Mouse (Mus musculus): ENCODE results near the gene Rarg.

Rarg gene

GRCm38 (mm10) chr15:102202971-102203834 is 54.1 kb downstream of the Rarg start, which contains the start of gene Zfp740:
TSS of gene Zfp740 (plus strand) at chr15:102203249.
- DNase-seq, result peak; percentile 96 to 99

- DNase-seq, result no peak
Measured at GRCm38 (mm10) chr15:102198841-102199240, 58.5 kb downstream of the Rarg start.

GRCm38 (mm10) chr15:102195373-102195772 is 61.9 kb downstream of the Rarg start:
- no peak for DNase-seq

GRCm38 (mm10) chr15:102194439-102194838 is 62.9 kb downstream of the Rarg start:
- DNase-seq, result no peak

GRCm38 (mm10) chr15:102193652-102194051 is 63.7 kb downstream of the Rarg start:
- DNase-seq, result no peak

GRCm38 (mm10) chr15:102192820-102193386 is 64.4 kb downstream of the Rarg start:
- DNase-seq, result no peak

- no peak for DNase-seq
Measured at GRCm38 (mm10) chr15:102192271-102192812, 65.0 kb downstream of the Rarg start.

GRCm38 (mm10) chr15:102191699-102192098 is 65.6 kb downstream of the Rarg start:
- DNase-seq, result no peak

GRCm38 (mm10) chr15:102188883-102189282 is 68.4 kb downstream of the Rarg start:
- DNase-seq, result no peak

GRCm38 (mm10) chr15:102188096-102188495 is 69.2 kb downstream of the Rarg start:
- no peak for DNase-seq

GRCm38 (mm10) chr15:102186239-102186638 is 71.1 kb downstream of the Rarg start:
- no peak for DNase-seq
